ENCODE assay signal across 9 mouse cellular contexts in genomic region chr15:25358680-25359097, GRCm38 (mm10). TPM values are rescaled to one million over a fixed set of nuclear protein-coding genes. Genes with fewer than 3 reads are reported as not detected.
A peak's percentile ranks its signal among the peaks of the same experiment; 100 is the strongest.
DNase-seq lines count a peak whose midpoint lies in the region; ATAC-seq and TF ChIP-seq lines count a peak whose summit lies in the region.
"Had no signal": no experiment of that assay in that cellular context is flagged by ENCODE, and none has a peak within 500 bp of the region (broad histone marks: within the 10 kb centered on the region; RNA-seq: fewer than 3 reads in every experiment).

No protein-coding gene starts in this region.

- WGBS in heart, postnatal 0 days: 36% methylated on average over 14 of the region's 14 CpGs
- 55% methylated on average over 14 of the region's 14 CpGs for WGBS in stomach, embryonic 15.5 days
- 46% methylated on average over 14 of the region's 14 CpGs for WGBS in stomach, postnatal 0 days
- 30% methylated on average over 14 of the region's 14 CpGs for WGBS in limb, embryonic 14.5 days
- WGBS in thymus, adult 2 months: 83% methylated on average over 14 of the region's 14 CpGs

- no peaks in the 10 kb centered on the region for H3K9me3 ChIP-seq in heart, postnatal 0 days (replicated peaks; ENCODE audit: control insufficient read depth, low read length)
- H3K9me3 ChIP-seq in stomach, embryonic 15.5 days: no peaks in the 10 kb centered on the region
- H3K9me3 ChIP-seq in stomach, postnatal 0 days (ENCODE audit: control insufficient read depth, low read length): no peaks in the 10 kb centered on the region
- H3K9me3 ChIP-seq in limb, embryonic 14.5 days (ENCODE audit: control insufficient read depth, low read length): no peaks in the 10 kb centered on the region

- peak overlapping the region; percentile 49 for H3K4me2 ChIP-seq in heart, postnatal 0 days (ENCODE audit: low read depth, low read length)
- H3K4me2 ChIP-seq in stomach, embryonic 15.5 days: 0 out of 2 replicates have a peak overlapping the region, but pooled peaks have one; percentile 16
- no peak overlapping the region; the same call in 1 of the 2 replicates for H3K4me2 ChIP-seq in stomach, postnatal 0 days (replicated peaks; ENCODE audit: low read depth)
- H3K4me2 ChIP-seq in limb, embryonic 14.5 days (replicated peaks; ENCODE audit: low read depth, low read length, severe bottlenecking): no peak overlapping the region

- no peak for TF ChIP-seq EP300 in heart, postnatal 0 days (IDR thresholded peaks at IDR 0.05; ENCODE audit: low read depth)
- TF ChIP-seq EP300 in stomach, postnatal 0 days (optimal IDR thresholded peaks at IDR 0.05): no peak

- peak; percentile 17 for DNase-seq in heart, postnatal 0 days (ENCODE audit: low spot score)
- DNase-seq in heart, postnatal 14 days: no peak
- no peak for DNase-seq in stomach, postnatal 0 days (ENCODE audit: low spot score)
- peak; percentile 55 for DNase-seq in limb, embryonic 14.5 days (ENCODE audit: low spot score)
- DNase-seq in telencephalon, adult 2 months (ENCODE audit: low read depth, low spot score): peak; percentile 84
- no peak for DNase-seq in ovary, postnatal 14 days (ENCODE audit: low spot score)
- DNase-seq in thymus, adult 2 months: no peak

- TF ChIP-seq CTCF in heart, postnatal 0 days (IDR thresholded peaks at IDR 0.05; ENCODE audit: low read depth): no peak
- TF ChIP-seq CTCF in stomach, postnatal 0 days (IDR thresholded peaks at IDR 0.05; ENCODE audit: low read depth): no peak
- TF ChIP-seq CTCF in thymus, adult 2 months (IDR thresholded peaks at IDR 0.05; ENCODE audit: borderline replicate concordance, control insufficient read depth, extremely low read depth, insufficient read depth, low read length, poor library complexity): no peak

- TF ChIP-seq POLR2A in limb, embryonic 14.5 days (IDR thresholded peaks at IDR 0.05; ENCODE audit: borderline replicate concordance, extremely low read depth, insufficient read depth, insufficient read length): no peak
- no peak for TF ChIP-seq POLR2A in thymus, adult 2 months (IDR thresholded peaks at IDR 0.05; ENCODE audit: control insufficient read depth, extremely low read depth, insufficient read depth, low read length, poor library complexity)

- intact Hi-C loops in heart, postnatal 14 days (cut with DNase I): no loop called here

- no peaks in the 10 kb centered on the region for H3K36me3 ChIP-seq in heart, postnatal 0 days (replicated peaks; ENCODE audit: control insufficient read depth, insufficient read depth, low read length)
- no peaks in the 10 kb centered on the region for H3K36me3 ChIP-seq in stomach, embryonic 15.5 days
- no peaks in the 10 kb centered on the region for H3K36me3 ChIP-seq in stomach, postnatal 0 days (ENCODE audit: control insufficient read depth, insufficient read depth, low read length)
- peaks cover 10% of the 10 kb centered on the region for H3K36me3 ChIP-seq in limb, embryonic 14.5 days (ENCODE audit: control insufficient read depth, insufficient read depth, low read length)
- H3K36me3 ChIP-seq in thymus, adult 2 months (ENCODE audit: control insufficient read depth, insufficient read depth, low read length): no peaks in the 10 kb centered on the region

- no peak for ATAC-seq in heart, postnatal 0 days (ENCODE audit: insufficient read depth, low read depth)
- no peak for ATAC-seq in stomach, embryonic 15.5 days (ENCODE audit: insufficient read depth, low FRiP score, low read depth)
- ATAC-seq in stomach, postnatal 0 days (ENCODE audit: low FRiP score, low TSS enrichment): no peak
- ATAC-seq in limb, embryonic 14.5 days (ENCODE audit: low FRiP score, low read depth): peak; percentile 76
- ATAC-seq: Patski had no signal

- no peaks in the 10 kb centered on the region for H3K4me1 ChIP-seq in heart, postnatal 0 days (ENCODE audit: control insufficient read depth, insufficient read depth)
- H3K4me1 ChIP-seq in stomach, embryonic 15.5 days: no peaks in the 10 kb centered on the region
- no peaks in the 10 kb centered on the region for H3K4me1 ChIP-seq in stomach, postnatal 0 days (replicated peaks; ENCODE audit: control insufficient read depth, insufficient read depth)
- no peaks in the 10 kb centered on the region for H3K4me1 ChIP-seq in limb, embryonic 14.5 days (ENCODE audit: control insufficient read depth, insufficient read depth, low read length)
- H3K4me1 ChIP-seq in thymus, adult 2 months (replicated peaks; ENCODE audit: control insufficient read depth, insufficient read depth, low read length): peaks cover 3% of the 10 kb centered on the region

- H3K4me3 ChIP-seq in heart, postnatal 0 days (ENCODE audit: low read depth, low read length): peak overlapping the region; percentile 21
- no peak overlapping the region for H3K4me3 ChIP-seq in stomach, embryonic 15.5 days (replicated peaks)
- H3K4me3 ChIP-seq in stomach, postnatal 0 days (ENCODE audit: low read depth, low read length): no peak overlapping the region
- H3K4me3 ChIP-seq in limb, embryonic 14.5 days (replicated peaks; ENCODE audit: low read length): no peak overlapping the region
- H3K4me3 ChIP-seq in thymus, adult 2 months (ENCODE audit: control insufficient read depth, insufficient read depth, low read length): no peak overlapping the region

- H3K9ac ChIP-seq in heart, postnatal 0 days (replicated peaks; ENCODE audit: low read depth, low read length): no peak overlapping the region
- H3K9ac ChIP-seq in stomach, embryonic 15.5 days: no peak overlapping the region
- H3K9ac ChIP-seq in stomach, postnatal 0 days (ENCODE audit: low read length): no peak overlapping the region
- H3K9ac ChIP-seq in limb, embryonic 14.5 days (ENCODE audit: low read depth, low read length, severe bottlenecking): no peak overlapping the region

- H3K27ac ChIP-seq in heart, postnatal 0 days (ENCODE audit: low read depth): no peak overlapping the region
- H3K27ac ChIP-seq in stomach, embryonic 15.5 days: no peak overlapping the region
- no peak overlapping the region for H3K27ac ChIP-seq in stomach, postnatal 0 days (replicated peaks)
- no peak overlapping the region for H3K27ac ChIP-seq in limb, embryonic 14.5 days (replicated peaks; ENCODE audit: low read depth, low read length)
- H3K27ac ChIP-seq in thymus, adult 2 months (ENCODE audit: control insufficient read depth, insufficient read depth, low read length): no peak overlapping the region

- H3K27me3 ChIP-seq in heart, postnatal 0 days (ENCODE audit: control insufficient read depth, insufficient read depth, low read length): 0 out of 2 replicates have a peak, but pooled peaks cover 4% of the 10 kb centered on the region
- H3K27me3 ChIP-seq in stomach, embryonic 15.5 days (replicated peaks): no peaks in the 10 kb centered on the region
- no peaks in the 10 kb centered on the region; the same call in 1 of the 2 replicates for H3K27me3 ChIP-seq in stomach, postnatal 0 days (ENCODE audit: control insufficient read depth, insufficient read depth, low read length)
- no peaks in the 10 kb centered on the region for H3K27me3 ChIP-seq in limb, embryonic 14.5 days (ENCODE audit: control insufficient read depth, insufficient read depth, low read length)
- no peaks in the 10 kb centered on the region for H3K27me3 ChIP-seq in thymus, adult 2 months (ENCODE audit: control insufficient read depth, insufficient read depth, low read length)
- H3K27me3 ChIP-seq: Patski had no signal

RNA-seq across cellular contexts. Expression of gene Basp1, which starts 54.9 kb away (rescaled TPM):
- 2.9 and 7.9 TPM in 2 replicates for total RNA-seq in heart, postnatal 0 days (2014; rRNA removed; ENCODE audit: low replicate concordance)
- 2.8 and 2.9 TPM in 2 replicates for polyA plus RNA-seq in heart, postnatal 0 days (2015; fragmentation: Nextera tagmentation; extraction: Ambion mirVana)
- 1 to 10 TPM; 3.0 to 4.2 TPM for total RNA-seq in heart, postnatal 14 days (2021)
- polyA plus RNA-seq in stomach, embryonic 15.5 days (2015; fragmentation: Nextera tagmentation; extraction: Ambion mirVana): 40.8 and 43.4 TPM in 2 replicates
- 19.6 and 20.7 TPM in 2 replicates for polyA plus RNA-seq in stomach, postnatal 0 days (2015; fragmentation: Nextera tagmentation; extraction: Ambion mirVana)
- 108 and 123 TPM in 2 replicates for polyA plus RNA-seq in limb, embryonic 14.5 days (2012; rRNA removed)
- polyA plus RNA-seq in limb, embryonic 14.5 days (2014; fragmentation: Nextera tagmentation; extraction: Ambion mirVana): 64.9 and 71.9 TPM in 2 replicates
- 13.9 and 18.1 TPM in 2 replicates for polyA plus RNA-seq in thymus, adult 2 months (2012; rRNA removed)

Comparison
In these comparisons a context has a peak if more than half of its experiments do, and no peak if none do; other contexts are left out.
1. DNase-seq: peak in heart, postnatal 0 days (single experiment), limb, embryonic 14.5 days (single experiment) and telencephalon, adult 2 months (single experiment); none in heart, postnatal 14 days (0 of 2), stomach, postnatal 0 days (single experiment), ovary, postnatal 14 days (single experiment) and thymus, adult 2 months (single experiment).
2. H3K4me2 ChIP-seq: peak in heart, postnatal 0 days (single experiment) and stomach, embryonic 15.5 days (single experiment); none in stomach, postnatal 0 days (single experiment) and limb, embryonic 14.5 days (single experiment).